Mouse (Mus musculus): Measurements from ENCODE around the gene Zfhx3.

- TF ChIP-seq CTCF (IDR thresholded peaks at IDR 0.05; ENCODE audit: low read depth, low read length): no peak
- TF ChIP-seq TAL1 (conservative IDR thresholded peaks at IDR 0.05; ENCODE audit: low read depth, low read length): no peak
- TF ChIP-seq GATA1 (IDR thresholded peaks at IDR 0.05; ENCODE audit: borderline replicate concordance, low read length): no peak
- TF ChIP-seq POLR2AphosphoS5 (IDR thresholded peaks at IDR 0.05; ENCODE audit: insufficient replicate concordance, low read depth, low read length): no peak
- TF ChIP-seq GATA2 (IDR thresholded peaks at IDR 0.05; ENCODE audit: borderline replicate concordance, low read depth, low read length): no peak
Observed at GRCm38 (mm10) chr8:108950311-108950710, 1007.9 kb downstream of the Zfhx3 start.
